Mouse (Mus musculus): ENCODE measurements at regions not wholly inside any gene's neighbourhood (a gene's known extent, or its start where the extent isn't known, plus 50 kb on each side); places are given as distances from the start of the nearest gene placed in this dataset.

GRCm38 (mm10) chr11:111583606-111584005 lies 517.6 kb downstream of the Kcnj2 start:
- no peak for DNase-seq

- DNase-seq, result no peak
Measured at GRCm38 (mm10) chr11:111599456-111599855, 533.5 kb downstream of the Kcnj2 start.

DNA sequence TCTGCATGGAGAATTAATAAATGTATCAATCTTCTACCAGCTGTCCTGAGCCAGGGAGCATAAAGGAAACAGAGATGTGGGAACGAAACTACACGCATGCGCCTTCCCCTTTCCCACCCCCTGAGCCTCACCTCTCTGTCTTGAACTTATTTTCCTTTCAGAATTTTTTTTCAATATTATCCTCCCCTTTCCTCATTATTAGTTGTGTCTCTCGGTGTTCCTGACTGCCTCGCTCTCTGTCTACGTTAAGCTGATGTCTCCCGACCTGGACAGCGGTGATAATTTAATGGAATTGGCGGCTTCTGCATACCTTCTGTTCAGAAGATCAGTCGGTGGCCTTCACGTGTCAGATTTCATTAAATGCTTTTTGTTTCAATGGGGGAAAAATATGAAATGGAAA lies 539.2 kb downstream of the Kcnj2 start:
- no peak for DNase-seq

DNA sequence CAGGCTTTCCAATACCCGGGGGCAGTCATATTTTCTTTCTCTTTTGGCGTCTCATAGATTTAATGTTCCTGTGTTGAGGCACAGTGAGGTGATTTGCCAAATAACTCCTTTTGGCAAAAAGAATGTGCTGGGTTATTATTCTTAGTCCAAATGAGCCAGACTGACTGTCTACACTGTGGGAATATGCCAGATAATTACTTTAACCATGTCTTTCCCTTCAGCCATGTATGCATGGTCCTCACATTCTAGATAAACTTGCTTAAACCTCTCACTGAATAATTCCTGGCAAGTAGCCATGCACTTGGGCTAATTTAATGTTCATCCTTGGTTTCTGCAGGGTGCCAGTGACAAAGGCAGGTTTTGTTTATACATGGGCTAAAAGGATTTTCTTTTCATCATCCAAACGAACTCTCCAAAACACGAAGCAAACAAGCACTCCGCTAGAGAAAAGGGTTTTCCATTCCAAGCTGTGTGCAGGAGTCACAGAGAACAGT lies 544.6 kb downstream of the Kcnj2 start:
- no peak for DNase-seq

DNA sequence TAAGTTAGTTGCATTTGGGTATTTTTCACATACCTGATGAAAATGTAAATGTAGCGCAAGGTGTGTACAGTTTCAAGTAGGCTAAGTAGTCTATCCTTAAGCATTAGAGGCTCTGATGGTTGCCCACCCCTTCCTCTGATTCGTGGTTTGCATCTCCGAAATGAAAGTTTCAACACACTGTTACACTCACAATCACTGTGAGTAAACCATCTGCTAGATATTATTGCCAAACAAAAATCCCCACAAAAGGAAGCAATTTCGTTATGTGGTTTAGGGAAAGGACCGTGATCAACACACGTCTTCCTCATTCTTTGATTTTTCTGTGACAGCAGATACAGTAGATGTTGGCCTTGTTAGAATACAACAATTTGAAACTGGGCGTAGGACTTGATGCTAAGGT lies 577.6 kb downstream of the Kcnj2 start:
- DNase-seq, result no peak

DNA sequence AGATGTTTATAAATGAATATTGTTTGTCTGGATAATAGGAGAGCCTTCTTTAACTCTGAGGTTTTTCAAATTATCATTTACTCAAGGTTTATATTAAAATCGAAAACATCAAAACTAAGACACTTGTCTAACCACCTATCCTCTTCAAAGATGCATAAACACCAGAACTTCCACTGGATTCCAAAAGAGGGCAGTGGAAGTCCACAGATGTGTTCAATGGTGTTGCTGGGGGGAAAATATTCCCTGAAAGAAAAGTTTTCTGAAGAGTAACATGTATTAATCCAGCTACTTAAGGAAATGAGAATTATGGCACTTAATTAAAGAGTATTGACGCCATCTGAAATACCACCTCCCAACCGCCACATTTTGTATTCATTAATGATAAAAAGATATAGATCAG lies 586.9 kb downstream of the Kcnj2 start:
- DNase-seq, result peak; percentile 9

GRCm38 (mm10) chr11:111657778-111658177 lies 591.8 kb downstream of the Kcnj2 start:
- DNase-seq, result no peak

GRCm38 (mm10) chr11:111658362-111659309 lies 592.7 kb downstream of the Kcnj2 start:
- DNase-seq, result no peak

DNA sequence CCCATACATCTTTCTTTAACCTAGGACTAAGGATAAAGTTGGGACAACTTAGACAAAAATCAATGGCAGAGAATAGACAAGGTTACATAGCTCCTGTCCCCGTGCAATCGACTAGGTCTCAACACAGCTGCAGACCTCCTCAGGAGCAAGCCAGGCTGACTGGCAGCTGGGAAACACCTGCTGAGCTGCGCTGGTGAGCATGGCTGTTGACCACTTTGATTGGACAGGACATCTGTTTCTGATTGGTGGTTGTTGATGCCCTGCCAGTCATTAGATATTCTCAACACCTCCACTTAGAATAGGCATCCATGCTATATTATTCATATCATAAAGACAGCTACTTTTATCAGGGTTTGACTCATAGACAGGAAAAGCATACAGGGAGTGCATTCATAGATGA lies 597.3 kb downstream of the Kcnj2 start:
- DNase-seq, result no peak

DNA sequence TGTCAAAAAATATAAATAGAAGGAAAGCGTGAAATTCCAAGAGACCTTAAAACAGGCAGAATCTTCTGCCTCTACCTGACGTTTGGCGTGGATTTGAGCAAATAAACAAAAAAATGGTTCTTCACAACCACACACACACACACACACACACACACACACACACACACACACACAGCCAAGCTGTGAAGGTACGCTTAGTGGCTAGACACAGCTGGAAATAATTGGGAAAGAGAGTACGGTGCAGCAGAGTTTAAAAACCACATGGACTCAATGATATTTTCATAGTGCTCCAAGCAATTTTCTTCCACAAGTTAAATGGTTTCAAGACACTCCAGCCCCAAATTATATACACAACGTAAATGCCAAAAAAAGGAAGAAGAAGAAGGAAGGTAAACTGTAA lies 600.4 kb downstream of the Kcnj2 start:
- DNase-seq, result no peak

GRCm38 (mm10) chr11:111671865-111672264 lies 605.9 kb downstream of the Kcnj2 start:
- no peak for DNase-seq

- DNase-seq, result no peak
Measured at GRCm38 (mm10) chr11:111675673-111676072, 609.7 kb downstream of the Kcnj2 start.

- no peak for DNase-seq
Measured at GRCm38 (mm10) chr11:111682341-111682740, 616.4 kb downstream of the Kcnj2 start.

GRCm38 (mm10) chr11:111683909-111684308 lies 617.9 kb downstream of the Kcnj2 start:
- DNase-seq, result no peak

- DNase-seq, result no peak
Measured at GRCm38 (mm10) chr11:111687769-111688168, 621.8 kb downstream of the Kcnj2 start.

DNA sequence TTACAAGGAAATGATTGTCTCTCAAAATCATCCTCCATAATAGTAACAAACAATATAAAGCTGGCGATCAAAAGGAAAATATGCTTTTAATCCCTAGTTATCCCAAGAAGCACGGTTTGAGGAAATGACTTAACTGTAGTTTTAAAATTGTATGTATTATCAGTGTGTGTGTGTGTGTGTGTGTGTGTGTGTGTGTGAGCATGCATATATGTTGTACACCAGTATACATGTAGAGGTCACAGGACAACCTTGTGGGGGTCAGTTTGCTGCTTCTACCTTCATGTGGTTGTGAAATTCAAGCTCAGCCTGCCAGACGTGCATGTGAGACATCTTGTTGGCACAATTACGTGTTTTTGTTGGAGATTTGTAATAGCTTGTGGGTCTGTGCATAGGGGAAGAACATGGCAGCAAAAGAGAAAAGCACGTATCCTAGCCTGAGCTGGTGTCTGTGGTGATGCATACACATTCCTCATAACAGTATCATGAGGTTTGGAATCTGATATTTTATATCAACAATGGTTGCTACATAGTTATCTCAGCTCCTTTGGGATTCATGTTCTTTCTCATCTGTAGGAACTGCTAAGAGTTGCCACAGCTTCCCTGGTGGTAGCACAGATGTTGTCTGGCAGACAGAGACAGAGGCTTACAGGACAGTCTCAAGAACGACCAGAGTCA lies 622.4 kb downstream of the Kcnj2 start:
- no peak for DNase-seq

DNA sequence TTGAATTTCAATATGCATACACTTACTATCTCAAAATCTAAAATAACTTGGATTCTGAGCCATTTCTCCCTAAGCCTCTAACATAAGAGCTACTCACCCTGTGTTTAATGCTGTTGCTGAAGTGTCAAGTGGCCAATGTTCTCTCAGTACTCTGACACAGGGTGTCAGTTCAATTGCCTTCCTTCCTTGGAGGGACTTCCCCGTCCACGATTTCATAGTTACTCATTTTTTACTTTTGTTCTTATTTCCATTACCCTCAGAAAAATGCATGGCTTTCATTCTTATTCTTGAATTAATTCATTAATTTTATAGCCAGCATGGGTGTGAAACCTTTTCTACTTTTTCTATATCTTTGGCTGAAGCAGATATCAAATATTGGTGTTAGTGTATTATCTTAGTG lies 623.9 kb downstream of the Kcnj2 start:
- no peak for DNase-seq

DNA sequence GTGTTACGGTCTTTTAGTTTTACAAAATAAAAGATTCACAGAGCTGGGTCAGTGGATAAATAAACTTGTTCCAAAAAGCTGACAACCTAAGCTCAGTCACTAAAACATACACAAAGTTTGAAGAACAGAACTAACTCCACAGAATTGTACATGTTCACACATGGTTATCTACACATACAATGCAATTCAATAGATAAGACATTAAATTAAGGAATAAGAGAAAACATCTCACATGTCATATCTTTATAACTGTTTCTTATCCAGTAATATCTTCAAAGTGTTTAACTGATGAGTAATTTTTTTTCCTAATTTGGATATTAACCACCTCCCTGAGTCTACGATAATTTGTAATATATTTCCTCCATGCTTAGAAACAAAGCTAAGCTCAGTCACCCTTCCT lies 625.5 kb downstream of the Kcnj2 start:
- DNase-seq, result no peak

GRCm38 (mm10) chr11:111696668-111697067 lies 630.7 kb downstream of the Kcnj2 start:
- DNase-seq, result no peak

GRCm38 (mm10) chr11:111699862-111700261 lies 633.9 kb downstream of the Kcnj2 start:
- DNase-seq, result no peak

GRCm38 (mm10) chr11:111706882-111707281 lies 640.9 kb downstream of the Kcnj2 start:
- no peak for DNase-seq

- no peak for DNase-seq
Measured at GRCm38 (mm10) chr11:111715401-111715800, 649.4 kb downstream of the Kcnj2 start.

GRCm38 (mm10) chr11:111722276-111722675 lies 656.3 kb downstream of the Kcnj2 start:
- DNase-seq, result no peak

GRCm38 (mm10) chr11:111728148-111728547 lies 662.2 kb downstream of the Kcnj2 start:
- DNase-seq, result no peak
